Mouse (Mus musculus): ENCODE data around the gene Qrich1.

Gene Qrich1

DNA sequence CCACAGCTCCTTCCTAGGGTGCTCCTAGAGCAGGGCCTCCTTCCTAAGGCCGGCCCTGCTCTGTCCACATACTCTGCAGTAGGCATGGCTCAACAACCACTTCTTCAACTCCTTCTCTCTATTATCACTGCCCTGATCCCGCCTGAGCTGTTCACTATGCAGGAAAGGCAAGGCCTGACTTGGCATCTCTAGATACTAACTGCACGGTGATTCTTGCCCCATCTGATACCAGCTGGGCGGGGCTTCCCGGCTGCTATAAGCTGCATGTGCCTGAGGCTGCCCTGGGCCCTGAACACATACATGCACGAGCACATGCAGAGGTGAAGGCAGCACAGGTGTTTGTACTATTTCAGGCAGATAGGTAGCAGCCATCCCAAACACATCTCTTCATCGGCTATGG lies 47.5 kb downstream of the Qrich1 start:
- DNase-seq (ENCODE audit: low read depth, low spot score) = no peak

DNA sequence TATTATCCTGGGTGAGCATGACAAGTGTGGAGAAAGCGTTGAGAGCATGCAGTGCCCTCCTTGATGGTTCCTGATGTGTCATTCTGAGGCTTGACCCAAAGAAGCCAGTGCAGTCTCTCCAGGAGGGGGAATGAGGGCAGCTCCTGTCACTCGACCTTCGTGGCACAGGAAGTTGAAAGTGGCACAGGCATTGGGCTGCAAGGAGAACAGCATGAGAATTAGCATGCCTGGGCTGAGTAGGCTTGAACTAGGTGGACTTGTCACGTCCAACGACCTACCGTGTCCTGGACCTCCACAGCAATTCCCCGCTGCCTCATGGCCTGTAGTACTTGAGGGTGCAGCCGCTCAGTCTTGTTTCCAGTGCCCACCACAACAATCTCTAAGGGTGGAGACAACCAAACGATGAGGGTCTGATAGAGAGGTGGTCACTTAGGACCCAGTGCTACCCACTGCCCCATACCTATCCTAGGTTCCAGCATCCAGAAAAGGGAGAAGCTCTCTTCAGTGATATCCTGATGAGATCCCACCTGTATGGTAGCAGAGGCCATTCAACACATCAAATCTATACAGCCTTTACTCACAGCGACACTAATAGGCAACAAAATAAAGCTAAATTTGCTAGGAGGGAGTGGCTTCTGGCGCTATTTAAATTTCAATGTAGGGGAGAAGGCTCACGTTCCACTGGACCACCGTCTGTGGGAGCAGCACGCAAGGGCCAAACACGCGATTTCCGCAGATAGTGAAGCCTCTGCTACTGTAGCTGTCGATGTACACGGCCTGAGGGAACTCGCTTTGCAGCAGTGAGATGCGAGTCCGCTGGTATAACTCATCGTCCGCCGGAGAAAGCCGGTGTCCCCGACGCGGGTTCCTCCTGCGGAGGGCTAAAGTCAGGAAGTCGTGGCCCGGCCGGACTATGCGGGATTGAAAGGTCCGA lies 49.5 kb downstream of the Qrich1 start:
- DNase-seq (ENCODE audit: low read depth, low spot score) = no peak

DNA sequence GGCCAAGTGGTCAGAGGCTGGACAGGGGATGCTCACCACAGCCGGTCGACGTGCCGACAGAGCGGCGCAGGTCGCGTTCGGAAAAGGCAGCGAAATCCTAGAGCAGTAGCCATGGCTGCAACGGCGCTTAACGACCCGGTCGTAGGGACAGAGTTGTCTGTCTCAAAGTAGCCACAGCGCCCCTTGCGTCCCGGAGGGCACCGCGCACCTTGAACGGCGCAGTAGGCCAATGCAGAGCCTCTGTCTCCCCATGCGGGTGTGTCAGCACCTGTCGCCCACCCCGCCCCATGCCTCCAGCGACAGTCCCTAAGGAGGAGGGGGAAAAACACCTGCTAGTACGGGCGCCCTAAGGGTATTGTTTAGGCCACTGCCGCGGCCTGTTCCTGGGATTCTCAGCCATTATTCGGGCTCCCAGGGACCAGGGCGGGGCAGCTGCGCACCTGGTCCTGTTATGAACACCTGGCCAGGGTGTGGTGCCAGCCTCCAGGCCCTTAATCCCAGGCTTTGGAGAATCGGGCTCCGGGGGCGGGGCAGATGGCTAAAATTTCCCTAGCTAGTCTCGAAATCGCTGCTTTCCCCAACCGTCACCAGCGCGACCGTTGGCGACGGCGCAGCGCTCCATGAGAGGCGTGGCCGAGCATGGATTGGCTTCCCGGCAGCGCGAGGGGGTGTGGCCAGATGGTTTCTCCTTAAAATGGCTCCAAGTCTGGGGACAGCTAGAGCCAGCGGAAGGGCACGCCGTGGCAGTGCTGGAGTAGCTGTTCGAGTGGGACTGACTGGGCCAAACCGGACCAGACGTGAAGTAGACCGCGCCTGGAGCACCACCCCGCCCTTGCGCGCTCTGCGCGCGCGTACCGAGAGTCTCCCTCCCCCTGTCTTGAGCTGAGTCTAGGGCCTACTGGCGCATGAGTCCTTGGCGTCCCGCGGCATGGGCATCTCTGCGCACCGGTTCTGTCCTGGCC lies 50.5 kb downstream of the Qrich1 start, which contains the start of gene Ndufaf3:
Ndufaf3 (minus strand) TSS at position 620 of the 962 bp plus-strand sequence.
- DNase-seq (ENCODE audit: low read depth, low spot score) = peak; percentile 94

DNA sequence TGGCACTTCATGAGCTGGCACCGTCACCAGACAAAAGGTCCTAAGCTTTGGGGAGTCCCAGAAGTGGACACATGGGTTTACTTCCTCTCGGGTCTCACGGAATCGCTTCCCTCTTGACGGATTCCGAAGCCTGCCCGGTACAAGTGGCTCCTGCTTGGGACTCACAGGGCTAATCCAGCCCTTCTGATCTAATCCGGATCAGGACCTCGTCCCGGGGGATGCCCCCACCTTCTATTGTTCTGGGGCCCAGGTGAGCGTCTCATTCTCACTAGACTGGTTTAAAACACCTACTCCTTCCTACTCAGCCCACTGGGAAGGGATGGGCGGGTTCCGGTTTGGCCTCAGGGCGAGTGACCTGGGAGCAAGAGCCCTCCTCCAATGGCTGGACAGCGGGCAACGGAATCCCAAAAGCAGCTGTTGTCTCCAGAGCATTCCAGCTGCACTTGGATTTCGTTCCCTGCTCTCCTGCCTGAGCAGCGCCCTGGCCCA lies 51.4 kb downstream of the Qrich1 start:
- DNase-seq (ENCODE audit: low read depth, low spot score) = no peak

DNA sequence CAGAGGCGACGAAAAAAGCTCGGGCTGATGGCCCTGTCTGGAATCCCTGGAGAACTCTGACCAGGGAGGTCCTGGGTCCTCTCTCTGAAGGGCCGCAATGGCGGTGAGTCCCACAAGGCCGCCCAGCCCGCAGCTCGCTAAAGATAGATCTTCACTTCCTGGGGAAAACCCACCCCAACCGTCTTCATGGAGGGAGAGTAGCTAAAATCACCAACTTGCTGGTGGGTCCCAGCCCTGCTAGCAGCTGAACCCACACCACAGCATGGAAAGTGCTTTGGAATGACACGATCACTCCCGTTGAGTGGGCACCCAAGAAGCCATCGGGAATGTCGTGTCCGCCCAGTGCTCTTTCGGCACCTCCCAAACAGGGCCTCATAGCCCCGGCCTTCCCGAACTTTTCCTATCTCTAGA lies 51.9 kb downstream of the Qrich1 start:
- no peak for DNase-seq (ENCODE audit: low read depth, low spot score)

DNA sequence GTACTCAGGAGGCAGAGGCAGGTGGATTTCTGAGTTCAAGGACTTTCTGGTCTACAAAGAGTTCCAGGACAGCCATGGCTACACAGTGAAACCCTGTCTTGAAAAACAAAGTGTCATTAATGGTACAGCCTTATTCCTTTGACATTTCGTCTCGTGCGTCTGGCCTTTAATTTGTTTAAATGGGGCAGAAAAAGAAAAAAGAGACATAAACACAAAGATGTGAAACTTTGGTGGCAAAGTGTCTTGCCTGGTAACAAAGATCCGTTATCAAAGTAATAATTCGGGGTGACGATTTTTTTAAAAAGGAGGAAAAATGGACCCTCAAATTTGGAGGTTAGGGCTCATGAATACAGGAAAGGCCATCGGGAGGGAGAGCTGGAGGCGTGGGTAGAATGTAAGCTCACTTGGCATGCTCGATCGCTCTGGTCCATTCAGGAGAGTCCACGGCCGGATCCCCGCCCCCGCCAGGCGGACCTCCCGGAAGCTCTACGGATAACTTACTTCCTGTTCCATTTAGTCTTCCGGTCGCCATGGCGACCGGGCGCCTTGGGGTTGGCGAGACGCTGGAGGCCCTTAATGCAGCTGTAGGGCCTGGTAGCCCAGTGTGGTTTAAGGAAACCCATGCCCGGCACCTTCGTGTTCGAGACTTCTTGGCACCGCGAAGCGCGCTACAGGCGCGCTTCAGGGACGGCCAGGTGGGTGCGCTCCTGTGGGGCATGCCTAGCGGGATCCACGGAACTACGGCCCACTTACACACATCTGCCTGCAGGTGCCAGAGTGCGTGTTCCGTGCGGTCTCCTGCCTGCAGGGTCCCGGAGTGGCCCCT lies 53.0 kb downstream of the Qrich1 start, which contains the start of gene Dalrd3:
Dalrd3 (plus strand) TSS at position 506 of the 826 bp plus-strand sequence.
- DNase-seq (ENCODE audit: low read depth, low spot score) = peak; percentile 95

DNA sequence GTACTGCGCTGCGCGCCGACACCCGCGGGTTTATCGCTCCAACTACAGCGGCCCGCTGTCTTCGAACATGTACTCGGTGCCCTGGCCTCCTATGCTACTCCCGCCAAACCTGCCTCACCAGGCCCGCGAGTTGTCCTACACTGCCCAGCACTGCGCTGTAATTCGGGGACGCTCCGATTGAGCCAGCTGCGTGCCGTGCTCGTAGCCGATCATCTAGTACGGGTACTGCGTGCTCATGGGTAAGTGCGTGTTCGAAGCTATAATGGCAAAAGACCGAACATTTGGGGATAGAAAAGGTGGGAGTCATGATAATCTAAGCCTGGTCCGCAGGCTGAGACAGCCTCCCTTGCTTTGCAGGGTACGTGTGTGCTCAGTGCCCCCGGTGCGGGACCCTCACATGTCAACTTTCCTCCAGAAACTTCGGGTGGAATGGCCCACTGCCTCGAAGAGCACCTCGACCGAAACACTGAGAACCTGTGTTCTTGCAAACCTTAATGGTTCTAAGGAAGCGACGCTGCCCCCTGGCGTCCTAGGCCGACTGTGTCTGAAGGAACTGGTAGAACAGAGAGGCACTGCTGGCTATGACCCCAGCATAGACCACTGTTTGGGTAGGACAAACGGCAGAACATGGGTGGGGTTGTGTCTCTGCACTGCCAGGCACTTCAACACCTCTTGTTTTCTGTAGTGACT lies 53.7 kb downstream of the Qrich1 start:
- DNase-seq (ENCODE audit: low read depth, low spot score) = peak; percentile 81

DNA sequence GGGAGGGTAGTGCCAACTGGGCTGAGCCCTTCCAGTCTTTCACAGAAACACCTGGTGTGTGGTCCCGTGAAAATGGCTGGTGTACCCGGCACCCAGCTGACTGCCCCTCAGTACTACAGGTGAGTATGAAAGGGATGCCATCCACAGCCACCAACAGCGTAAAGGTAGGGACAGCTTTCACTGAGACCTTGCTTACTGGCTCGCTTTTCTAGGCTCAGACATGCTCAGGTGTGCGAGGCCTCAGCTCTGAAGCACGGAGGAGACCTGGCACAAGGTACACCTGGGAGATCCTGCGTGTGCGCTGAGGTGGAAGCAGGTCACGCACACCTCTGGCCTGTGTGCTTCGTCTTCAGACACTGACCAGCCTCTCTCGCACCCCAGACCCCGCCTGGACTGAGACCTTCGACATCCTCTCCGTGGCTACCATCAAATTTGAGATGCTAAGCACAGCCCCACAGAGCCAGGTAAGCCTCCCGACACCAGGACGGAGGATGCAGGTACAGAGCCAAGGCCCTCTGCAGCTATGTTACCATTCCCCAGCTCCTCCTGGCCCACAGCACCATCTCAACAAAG lies 54.9 kb downstream of the Qrich1 start:
- no peak for DNase-seq (ENCODE audit: low read depth, low spot score)

DNA sequence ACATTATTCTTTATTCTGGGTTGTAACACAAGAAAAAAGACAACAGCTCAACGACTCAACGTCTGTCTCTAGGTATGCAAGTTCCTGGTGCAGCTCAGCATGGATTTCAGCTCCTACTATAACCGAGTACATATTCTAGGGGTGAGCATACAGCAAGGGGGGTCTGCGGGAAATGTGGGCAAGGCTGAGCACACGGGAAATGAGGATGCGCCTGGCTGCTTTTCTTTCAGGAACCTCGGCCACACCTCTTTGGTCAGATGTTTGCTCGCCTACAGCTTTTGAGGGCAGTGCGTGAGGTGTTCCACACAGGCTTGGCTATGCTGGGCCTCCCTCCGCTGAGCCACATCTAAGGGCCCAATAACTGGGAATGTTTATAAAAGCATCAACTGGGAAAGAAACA lies 55.7 kb downstream of the Qrich1 start:
- no peak for DNase-seq (ENCODE audit: low read depth, low spot score)

DNA sequence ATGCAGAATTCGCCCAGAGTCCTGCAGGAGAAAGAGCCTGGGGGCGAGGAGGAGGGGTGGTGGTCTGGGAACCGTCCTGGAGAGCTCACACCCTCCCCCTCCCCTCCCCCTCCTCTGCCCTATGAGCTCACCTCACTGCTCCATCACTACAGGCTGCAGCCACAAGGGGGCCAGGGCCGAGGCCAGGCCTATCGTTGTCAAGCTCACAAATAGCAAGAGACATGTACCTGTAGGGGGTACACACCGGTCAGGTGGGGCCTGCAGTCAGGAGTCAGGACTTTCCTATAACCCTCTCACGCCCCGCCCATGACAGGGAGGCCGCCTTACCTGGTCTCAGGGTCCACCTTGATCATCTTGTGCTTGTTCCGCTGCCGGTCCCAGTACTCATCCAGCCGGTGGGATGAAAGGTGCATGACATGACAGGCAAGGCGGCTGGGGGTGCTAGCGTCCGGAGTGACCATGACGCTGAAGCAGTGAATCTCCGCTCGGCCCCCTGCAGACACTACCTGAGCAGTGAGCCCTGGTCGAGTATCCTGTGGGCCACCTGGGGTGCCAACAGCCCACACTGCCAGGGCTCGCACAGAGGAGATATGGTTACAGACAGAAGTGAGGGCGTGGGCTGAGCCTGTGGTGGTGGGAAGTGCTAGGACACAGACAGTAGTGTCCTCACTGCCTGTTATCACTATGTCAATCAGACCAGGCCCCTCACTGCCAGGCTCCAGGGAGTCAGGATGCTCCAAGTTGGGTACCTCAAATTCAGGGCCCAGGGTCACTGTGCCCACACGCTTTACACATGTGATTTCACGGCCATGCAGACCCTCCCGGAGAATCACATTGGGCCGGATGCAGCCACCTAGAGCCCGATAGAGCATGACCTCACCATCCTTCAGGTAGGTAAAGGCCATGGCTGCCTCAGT lies 57.4 kb downstream of the Qrich1 start:
- peak; percentile 82 for DNase-seq (ENCODE audit: low read depth, low spot score)

DNA sequence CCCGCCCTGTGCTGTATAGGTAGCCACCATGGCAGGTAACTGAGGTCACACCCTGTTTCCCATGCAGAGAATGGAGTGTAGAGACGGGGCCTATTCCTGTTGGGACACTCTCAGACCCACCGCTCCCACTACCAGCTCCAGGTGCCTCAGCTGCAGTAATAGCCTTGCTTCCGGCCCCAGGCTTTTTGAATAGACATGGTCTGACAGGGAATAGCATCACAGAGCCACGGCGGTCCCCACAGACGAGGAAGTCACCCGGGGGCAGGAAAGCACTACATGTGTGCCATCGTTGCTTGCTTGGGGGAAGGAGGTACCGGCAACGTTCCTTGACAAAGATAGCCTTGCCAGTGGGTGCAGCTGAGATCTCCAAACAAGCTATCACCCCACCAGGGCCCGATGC lies 58.3 kb downstream of the Qrich1 start:
- DNase-seq (ENCODE audit: low read depth, low spot score) = no peak

DNA sequence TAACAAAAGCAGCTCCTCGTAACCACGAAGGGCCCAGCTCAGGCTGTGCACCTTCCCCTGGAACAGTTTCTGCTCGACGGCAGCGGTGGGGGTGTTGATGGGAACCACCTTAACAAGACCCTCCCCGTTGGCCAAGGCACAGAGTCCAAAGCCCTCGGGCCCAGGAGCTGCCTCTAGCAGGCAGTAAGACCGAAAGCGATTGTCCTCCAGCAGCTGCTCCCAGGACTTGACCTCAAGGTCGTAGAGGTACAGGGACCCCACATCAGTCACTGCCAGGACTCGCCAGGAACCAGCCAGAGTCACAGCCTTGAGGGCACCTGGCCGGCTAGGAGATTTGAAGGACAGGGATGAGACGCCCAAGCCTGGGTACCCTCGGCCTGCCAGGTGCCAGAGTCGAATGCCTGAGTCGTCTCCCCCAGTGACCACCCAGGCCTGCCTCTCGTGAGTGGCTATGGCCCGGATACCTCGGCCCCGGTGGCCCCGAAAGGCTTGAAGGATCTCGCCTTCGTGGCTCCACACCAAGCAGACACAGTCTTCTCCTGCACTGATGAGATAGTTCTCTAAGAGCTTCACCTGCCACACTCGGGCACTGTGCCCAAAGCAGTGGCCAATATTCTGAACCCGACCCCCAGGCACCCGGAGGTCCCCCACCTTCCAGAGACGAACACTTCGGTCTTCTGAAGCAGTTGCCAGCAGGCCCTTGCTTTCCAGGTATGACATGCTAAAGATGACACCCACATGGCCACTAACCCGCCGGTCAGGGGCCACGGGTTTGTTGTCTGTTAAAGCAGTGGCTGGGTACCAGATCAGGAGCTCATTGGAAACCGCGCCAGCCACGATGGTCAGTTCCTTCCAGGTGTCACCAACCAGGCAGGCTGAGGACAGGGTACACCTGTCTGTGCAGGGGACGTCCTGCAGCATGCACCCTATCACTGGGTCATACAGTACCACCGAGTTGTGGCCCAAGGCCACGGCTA lies 59.0 kb downstream of the Qrich1 start:
- DNase-seq (ENCODE audit: low read depth, low spot score) = no peak

DNA sequence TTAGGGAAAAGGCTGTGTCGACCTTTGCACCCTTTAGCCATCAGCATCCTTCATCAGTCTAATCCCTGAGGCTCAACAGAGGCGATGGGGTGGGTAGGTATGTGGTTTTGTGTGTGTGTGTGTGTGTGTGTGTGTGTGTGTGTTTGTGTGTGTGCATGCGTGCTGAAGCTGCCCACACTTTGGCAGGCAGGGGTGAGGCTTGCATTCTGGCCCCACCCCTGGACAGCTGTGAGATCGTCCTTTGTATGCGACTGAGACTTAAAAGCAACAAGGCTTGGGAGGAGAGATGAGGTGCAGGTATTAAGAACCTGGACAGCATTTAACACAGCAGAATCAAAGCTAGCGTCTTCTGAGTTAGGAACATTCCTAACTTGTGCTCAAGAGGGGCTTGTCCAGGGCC lies 60.4 kb downstream of the Qrich1 start:
- DNase-seq (ENCODE audit: low read depth, low spot score) = no peak

DNA sequence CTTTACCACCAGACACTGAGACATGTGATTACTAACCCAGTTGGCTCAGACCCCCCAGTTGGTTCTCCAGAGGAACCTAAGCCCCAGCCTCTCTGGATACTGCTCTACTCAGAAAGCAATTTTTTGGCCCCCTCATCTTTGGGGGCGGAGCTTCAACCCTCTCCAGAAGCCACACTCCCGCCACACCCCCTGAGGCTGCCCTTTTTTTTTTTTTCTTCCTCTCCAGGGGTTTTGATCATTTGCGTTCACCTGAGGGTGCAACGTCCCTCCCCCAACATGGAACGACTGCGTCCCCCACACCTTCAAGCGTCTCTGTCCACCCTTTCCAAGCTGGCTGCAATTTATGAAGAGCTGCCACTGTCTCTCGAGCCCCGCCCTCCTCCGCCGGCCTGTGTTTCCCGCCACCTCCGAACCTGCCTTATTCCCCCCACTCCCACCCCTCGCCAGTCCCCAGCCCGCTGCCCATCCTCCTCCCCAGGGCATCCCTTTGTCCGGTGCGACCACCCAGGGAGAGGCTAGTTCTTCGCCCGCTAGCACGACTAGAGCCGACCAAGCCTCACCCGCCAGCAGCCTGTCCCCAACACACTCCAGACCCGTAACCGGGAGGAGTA lies 61.4 kb downstream of the Qrich1 start:
- DNase-seq (ENCODE audit: low read depth, low spot score) = peak; percentile 61

DNA sequence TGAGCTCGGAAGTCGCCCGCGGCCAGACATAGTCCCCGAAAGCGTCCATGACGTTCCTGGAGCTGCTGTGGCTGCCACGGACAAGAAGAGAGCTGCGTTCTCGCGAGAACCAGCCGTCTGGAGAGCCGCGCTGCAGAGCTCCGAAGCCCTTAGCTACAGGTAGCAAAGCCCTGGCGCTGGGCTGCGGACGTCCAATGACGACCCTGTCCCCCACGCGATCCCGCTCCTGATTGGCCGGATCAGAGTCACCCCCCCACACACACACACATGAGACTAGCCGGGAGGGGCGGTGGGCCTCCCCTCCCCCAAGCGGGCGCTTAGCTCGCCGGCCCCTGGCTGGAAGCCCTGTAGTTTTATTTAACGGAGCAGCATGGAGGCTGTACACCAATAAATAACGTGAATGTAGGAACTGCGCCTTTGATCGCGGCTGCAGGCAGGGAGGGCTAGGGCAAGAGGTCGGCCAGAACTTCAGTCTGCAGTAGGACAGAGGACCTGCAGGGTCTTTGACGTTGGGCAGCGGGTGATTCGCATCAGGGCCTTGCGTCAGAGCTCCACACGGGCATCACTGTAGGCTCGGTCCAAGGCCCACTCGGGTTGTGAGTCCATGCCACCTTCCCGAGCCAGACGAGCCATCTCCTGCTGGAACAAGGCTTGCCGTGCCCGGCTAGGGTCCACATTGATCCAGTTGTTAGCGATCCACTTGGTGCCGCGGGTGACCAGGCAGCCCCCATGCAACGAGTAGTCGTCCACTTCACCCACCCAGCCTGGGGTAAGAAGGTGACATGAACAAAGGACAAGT lies 62.1 kb downstream of the Qrich1 start, which contains the start of gene Wdr6:
Wdr6 (minus strand) TSS at position 195 of the 799 bp plus-strand sequence.
- DNase-seq (ENCODE audit: low read depth, low spot score) = peak; percentile 98

DNA sequence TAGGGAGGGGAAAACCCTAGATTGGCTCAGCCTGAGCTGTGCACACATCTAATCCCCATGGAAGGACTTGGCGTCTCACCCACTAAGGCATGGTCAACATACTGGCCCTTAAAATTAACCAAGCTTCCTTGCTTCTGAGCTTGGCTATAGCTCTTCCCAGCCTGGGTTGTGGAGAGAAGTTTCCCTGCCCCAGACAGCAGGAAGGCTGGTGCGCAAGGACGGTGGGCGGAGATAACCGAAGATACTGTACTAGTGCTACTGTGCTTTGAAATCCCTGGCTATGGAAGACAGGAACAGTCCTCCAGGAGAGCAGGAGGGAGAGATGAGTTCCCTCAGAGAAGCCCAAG lies 62.7 kb downstream of the Qrich1 start:
- DNase-seq (ENCODE audit: low read depth, low spot score) = no peak
